Mouse (Mus musculus) embryo, embryonic 10.5 days (tissue): ENCODE results near the gene Tlx1.

Experiments
- DNase-seq: peaks from one replicate; pipeline ENCODE4 v3.0.0-alpha.2; 2015; ENCODE audit warnings: low spot score

The Tlx1 gene

GRCm38 (mm10) chr19:45158896-45159295 lies 8.4 kb downstream of the Tlx1 start:
- peak; percentile 54 for DNase-seq

GRCm38 (mm10) chr19:45159491-45159890 lies 9.0 kb downstream of the Tlx1 start:
- peak; percentile 33 for DNase-seq

GRCm38 (mm10) chr19:45159991-45160390 lies 9.5 kb downstream of the Tlx1 start:
- DNase-seq, result no peak

GRCm38 (mm10) chr19:45160523-45160922 lies 10.0 kb downstream of the Tlx1 start:
- DNase-seq, result no peak

- peak; percentile 88 for DNase-seq
These were observed 10.6 kb downstream of the Tlx1 start for GRCm38 (mm10) chr19:45161093-45161492.

- DNase-seq, result no peak
These were observed 11.7 kb downstream of the Tlx1 start for GRCm38 (mm10) chr19:45162181-45162580.

GRCm38 (mm10) chr19:45162871-45163270 lies 12.4 kb downstream of the Tlx1 start:
- DNase-seq, result no peak

- DNase-seq, result no peak
These were observed 20.0 kb downstream of the Tlx1 start for GRCm38 (mm10) chr19:45170451-45170850.

GRCm38 (mm10) chr19:45174803-45175202 lies 24.3 kb downstream of the Tlx1 start:
- peak; percentile 66 for DNase-seq

GRCm38 (mm10) chr19:45176269-45176668 lies 25.8 kb downstream of the Tlx1 start:
- DNase-seq, result no peak

- DNase-seq, result peak; percentile 88
These were observed 26.7 kb downstream of the Tlx1 start for GRCm38 (mm10) chr19:45177004-45177737.

GRCm38 (mm10) chr19:45179451-45179850 lies 29.0 kb downstream of the Tlx1 start:
- DNase-seq, result no peak

GRCm38 (mm10) chr19:45180447-45180846 lies 30.0 kb downstream of the Tlx1 start:
- no peak for DNase-seq

- DNase-seq, result no peak
These were observed 44.2 kb downstream of the Tlx1 start for GRCm38 (mm10) chr19:45194651-45195050.

- no peak for DNase-seq
These were observed 46.5 kb downstream of the Tlx1 start for GRCm38 (mm10) chr19:45196967-45197366.

GRCm38 (mm10) chr19:45205311-45206105 lies 55.0 kb downstream of the Tlx1 start:
- DNase-seq, result no peak
